Mouse (Mus musculus): ENCODE measurements at regions not wholly inside any gene's neighbourhood (a gene's known extent, or its start where the extent isn't known, plus 50 kb on each side); places are given as distances from the start of the nearest gene placed in this dataset.

GRCm38 (mm10) chr12:31157453-31157852 is 83.1 kb upstream of the Gm6993 start:
- Histone ChIP-seq H3K9ac (ENCODE audit: insufficient read depth, low read depth) (no peak overlapping the region), H3K4me1 (ENCODE audit: control insufficient read depth in 1 of 2, insufficient read depth in 2 of 2) (peaks cover 2 to 20% of the 10 kb centered on the region in 2 experiments; a peak in 3 of 4 replicates), H3K79me2 (replicated peaks; ENCODE audit: control insufficient read depth, extremely low read depth, insufficient read depth, poor library complexity, severe bottlenecking) (no peaks in the 10 kb centered on the region), H3K4me3 (replicated peaks in 1 of 3; ENCODE audit: low read depth in 2 of 3, low read length in 2 of 3, poor library complexity in 1 of 3) (no peak overlapping the region), H3K4me2 (ENCODE audit: insufficient read depth, low read depth, poor library complexity, severe bottlenecking) (no peak overlapping the region), H3K27me3 (replicated peaks) (no peaks in the 10 kb centered on the region), H3K9me3 (replicated peaks; ENCODE audit: low read length) (no peaks in the 10 kb centered on the region), H3K36me3 (replicated peaks in 1 of 2; ENCODE audit: control insufficient read depth in 1 of 2, insufficient read depth in 1 of 2, low read length in 1 of 2) (no peaks in the 10 kb centered on the region), H3K27ac (ENCODE audit: insufficient read depth, low read depth) (no peak overlapping the region)
- dilution Hi-C loops (cut with MboI; ENCODE audit: extremely low pct_ligation_motif_present, extremely low pct_unique_long_range_greater_than_20kb, low sequenced_read_pairs), result no loop called here
- TF ChIP-seq BHLHE40 (IDR thresholded peaks at IDR 0.05; ENCODE audit: low read depth, low read length), result no peak
- TF ChIP-seq USF1 (IDR thresholded peaks at IDR 0.05; ENCODE audit: low read depth, low read length), result no peak
- no peak for TF ChIP-seq MAFK (IDR thresholded peaks at IDR 0.05; ENCODE audit: insufficient replicate concordance, low read length)
- TF ChIP-seq ZKSCAN1 (IDR thresholded peaks at IDR 0.05; ENCODE audit: borderline replicate concordance, low read depth, low read length), result no peak
- TF ChIP-seq ZC3H11A (IDR thresholded peaks at IDR 0.05; ENCODE audit: low read depth, low read length), result no peak
- no peak for TF ChIP-seq MXI1 (IDR thresholded peaks at IDR 0.05; ENCODE audit: low read depth, low read length)
- TF ChIP-seq TBP (conservative IDR thresholded peaks at IDR 0.05; ENCODE audit: low read depth, low read length), result no peak
- no peak for TF ChIP-seq HCFC1 (IDR thresholded peaks at IDR 0.05; ENCODE audit: low read depth, low read length)
- TF ChIP-seq E2F4 (IDR thresholded peaks at IDR 0.05; ENCODE audit: insufficient replicate concordance, low read depth, low read length), result no peak
- TF ChIP-seq NELFE (IDR thresholded peaks at IDR 0.05; ENCODE audit: low read depth, low read length), result no peak
- TF ChIP-seq PAX5 (IDR thresholded peaks at IDR 0.05; ENCODE audit: low read length), result no peak
- no peak for TF ChIP-seq JUND (conservative IDR thresholded peaks at IDR 0.05; ENCODE audit: low read depth, low read length)
- TF ChIP-seq MYC (IDR thresholded peaks at IDR 0.05; ENCODE audit: low read depth, low read length), result no peak
- no peak for TF ChIP-seq MEF2A (IDR thresholded peaks at IDR 0.05; ENCODE audit: borderline replicate concordance, low read depth, low read length)
- TF ChIP-seq UBTF (IDR thresholded peaks at IDR 0.05; ENCODE audit: low read depth, low read length), result no peak
- no peak for TF ChIP-seq IRF4 (IDR thresholded peaks at IDR 0.05; ENCODE audit: low read depth, low read length)
- no peak for TF ChIP-seq SMC3 (IDR thresholded peaks at IDR 0.05; ENCODE audit: low read depth, low read length)
- no peak for TF ChIP-seq ZNF384 (IDR thresholded peaks at IDR 0.05; ENCODE audit: low read depth, low read length)
- no peak for TF ChIP-seq CHD1 (IDR thresholded peaks at IDR 0.05; ENCODE audit: low read depth, low read length)
- TF ChIP-seq POLR2AphosphoS2 (IDR thresholded peaks at IDR 0.05; ENCODE audit: low read depth, low read length), result no peak
- in situ Hi-C loops (cut with MboI; ENCODE audit: low pct_ligation_motif_present, low pct_unique_long_range_greater_than_20kb, low sequenced_read_pairs), result no loop called here
- DNase-seq (ENCODE audit: extremely low read depth), result no peak

- Histone ChIP-seq H3K9ac (ENCODE audit: insufficient read depth, low read depth) (no peak overlapping the region), H3K4me2 (ENCODE audit: insufficient read depth, low read depth, poor library complexity, severe bottlenecking) (no peak overlapping the region), H3K4me1 (ENCODE audit: control insufficient read depth in 1 of 2, insufficient read depth in 2 of 2) (peaks cover 2 to 20% of the 10 kb centered on the region in 2 experiments; a peak in 3 of 4 replicates), H3K4me3 (replicated peaks in 1 of 3; ENCODE audit: low read depth in 2 of 3, low read length in 2 of 3, poor library complexity in 1 of 3) (no peak overlapping the region), H3K79me2 (replicated peaks; ENCODE audit: control insufficient read depth, extremely low read depth, insufficient read depth, poor library complexity, severe bottlenecking) (no peaks in the 10 kb centered on the region), H3K36me3 (replicated peaks in 1 of 2; ENCODE audit: control insufficient read depth in 1 of 2, insufficient read depth in 1 of 2, low read length in 1 of 2) (no peaks in the 10 kb centered on the region), H3K27me3 (replicated peaks) (no peaks in the 10 kb centered on the region), H3K27ac (ENCODE audit: insufficient read depth, low read depth) (no peak overlapping the region), H3K9me3 (replicated peaks; ENCODE audit: low read length) (no peaks in the 10 kb centered on the region)
- no peak for DNase-seq (ENCODE audit: extremely low read depth)
- in situ Hi-C loops (cut with MboI; ENCODE audit: low pct_ligation_motif_present, low pct_unique_long_range_greater_than_20kb, low sequenced_read_pairs) (no loop called here), dilution Hi-C loops (cut with MboI; ENCODE audit: extremely low pct_ligation_motif_present, extremely low pct_unique_long_range_greater_than_20kb, low sequenced_read_pairs) (no loop called here)
- no peak for TF ChIP-seq SIN3A (IDR thresholded peaks at IDR 0.05; ENCODE audit: low read length)
- no peak for TF ChIP-seq CHD1 (IDR thresholded peaks at IDR 0.05; ENCODE audit: low read depth, low read length)
Measured at GRCm38 (mm10) chr12:31157890-31158289, 82.7 kb upstream of the Gm6993 start.
